Comparison of ENCODE assay signal across 7 mouse cellular contexts in genomic region chr11:69416921-69417448, GRCm38 (mm10). TPM values are rescaled to one million over a fixed set of nuclear protein-coding genes. Genes with fewer than 3 reads are reported as not detected.
A peak's percentile ranks its signal among the peaks of the same experiment; 100 is the strongest.
DNase-seq lines count a peak whose midpoint lies in the region; ATAC-seq and TF ChIP-seq lines count a peak whose summit lies in the region.

No protein-coding gene starts in this region.

- no peak for DNase-seq in lung, postnatal 0 days (ENCODE audit: low spot score)
- DNase-seq in lung, postnatal 14 days = no peak
- DNase-seq in forebrain, embryonic 11.5 days (ENCODE audit: low spot score) = no peak
- DNase-seq in left cerebral cortex, postnatal 14 days (ENCODE audit: low spot score in 2 of 2) = no peak
- DNase-seq in left cerebral cortex, postnatal 36 days (ENCODE audit: low spot score in 2 of 2) = no peak

- intact Hi-C loops in left cerebral cortex, postnatal 14 days (cut with DNase I) = loop anchor here (5.0 kb wide), 1 partner anchor 320 kb away; the partner anchor contains the start of gene Per1
- intact Hi-C loops in left cerebral cortex, postnatal 36 days (cut with DNase I) = loop anchor here (10.0 kb wide), 1 partner anchor 322 kb away; the partner anchor contains the start of gene Per1

- H3K27me3 ChIP-seq in lung, postnatal 0 days (replicated peaks; ENCODE audit: insufficient read depth, low read length) = no peaks in the 10 kb centered on the region
- peaks cover 11% of the 10 kb centered on the region; the same call in 1 of the 2 replicates for H3K27me3 ChIP-seq in forebrain, embryonic 11.5 days (ENCODE audit: control insufficient read depth, insufficient read depth, low read length)
- H3K27me3 ChIP-seq in limb, embryonic 13.5 days = peaks cover 12% of the 10 kb centered on the region
- peaks cover 5% of the 10 kb centered on the region; the same call in 1 of the 2 replicates for H3K27me3 ChIP-seq in stomach, embryonic 15.5 days (replicated peaks)

- ATAC-seq in lung, postnatal 0 days = no peak
- no peak for ATAC-seq in forebrain, embryonic 11.5 days (replicated peaks; ENCODE audit: low FRiP score)
- no peak for ATAC-seq in limb, embryonic 13.5 days (ENCODE audit: low FRiP score, low read depth)
- ATAC-seq in stomach, embryonic 15.5 days (ENCODE audit: insufficient read depth, low FRiP score, low read depth) = no peak

- no peak for TF ChIP-seq EP300 in lung, postnatal 0 days (IDR thresholded peaks at IDR 0.05)

- H3K9ac ChIP-seq in lung, postnatal 0 days (replicated peaks; ENCODE audit: low read depth) = peak overlapping the region; percentile 32; the same call in 1 of the 2 replicates
- H3K9ac ChIP-seq in forebrain, embryonic 11.5 days (ENCODE audit: low read length) = peak overlapping the region; percentile 65
- peak overlapping the region; percentile 74 for H3K9ac ChIP-seq in limb, embryonic 13.5 days
- H3K9ac ChIP-seq in stomach, embryonic 15.5 days = no peak overlapping the region; the same call in 1 of the 2 replicates

- 8% methylated on average over 8 of the region's 8 CpGs for WGBS in lung, postnatal 0 days
- 2% methylated on average over 8 of the region's 8 CpGs for WGBS in forebrain, embryonic 11.5 days
- WGBS in limb, embryonic 13.5 days = 2% methylated on average over 8 of the region's 8 CpGs
- 7% methylated on average over 8 of the region's 8 CpGs for WGBS in stomach, embryonic 15.5 days

- peaks cover 30% of the 10 kb centered on the region for H3K4me1 ChIP-seq in lung, postnatal 0 days (ENCODE audit: insufficient read depth, low read depth, low read length)
- peaks cover 46% of the 10 kb centered on the region for H3K4me1 ChIP-seq in forebrain, embryonic 11.5 days (replicated peaks; ENCODE audit: control insufficient read depth, insufficient read depth, low read length)
- peaks cover 68% of the 10 kb centered on the region for H3K4me1 ChIP-seq in limb, embryonic 13.5 days
- peaks cover 71% of the 10 kb centered on the region for H3K4me1 ChIP-seq in stomach, embryonic 15.5 days

- H3K4me2 ChIP-seq in lung, postnatal 0 days (replicated peaks; ENCODE audit: low read depth, low read length) = peak overlapping the region; percentile 96
- peak overlapping the region; percentile 99 for H3K4me2 ChIP-seq in forebrain, embryonic 11.5 days (ENCODE audit: low read depth, low read length, severe bottlenecking)
- H3K4me2 ChIP-seq in limb, embryonic 13.5 days (replicated peaks) = peak overlapping the region; percentile 74
- peak overlapping the region; percentile 96 for H3K4me2 ChIP-seq in stomach, embryonic 15.5 days

- peak overlapping the region; percentile 51 for H3K4me3 ChIP-seq in lung, postnatal 0 days (ENCODE audit: low read depth, low read length)
- H3K4me3 ChIP-seq in forebrain, embryonic 11.5 days (ENCODE audit: low read depth, low read length) = peak overlapping the region; percentile 81
- peak overlapping the region; percentile 82 for H3K4me3 ChIP-seq in limb, embryonic 13.5 days
- H3K4me3 ChIP-seq in stomach, embryonic 15.5 days (replicated peaks) = peak overlapping the region; percentile 68

- H3K27ac ChIP-seq in lung, postnatal 0 days (ENCODE audit: low read length) = peak overlapping the region; percentile 98
- H3K27ac ChIP-seq in forebrain, embryonic 11.5 days (ENCODE audit: low read depth, low read length) = peak overlapping the region; percentile 100
- peak overlapping the region; percentile 99 for H3K27ac ChIP-seq in limb, embryonic 13.5 days
- H3K27ac ChIP-seq in stomach, embryonic 15.5 days = peak overlapping the region; percentile 99

- H3K36me3 ChIP-seq in lung, postnatal 0 days (ENCODE audit: insufficient read depth, low read length) = no peaks in the 10 kb centered on the region
- H3K36me3 ChIP-seq in forebrain, embryonic 11.5 days (ENCODE audit: control insufficient read depth, insufficient read depth, low read length) = peaks cover 3% of the 10 kb centered on the region; the same call in 1 of the 2 replicates
- peaks cover 17% of the 10 kb centered on the region for H3K36me3 ChIP-seq in limb, embryonic 13.5 days
- no peaks in the 10 kb centered on the region for H3K36me3 ChIP-seq in stomach, embryonic 15.5 days

- no peaks in the 10 kb centered on the region for H3K9me3 ChIP-seq in lung, postnatal 0 days (ENCODE audit: low read length)
- H3K9me3 ChIP-seq in forebrain, embryonic 11.5 days (ENCODE audit: control insufficient read depth, low read length) = no peaks in the 10 kb centered on the region
- H3K9me3 ChIP-seq in limb, embryonic 13.5 days = no peaks in the 10 kb centered on the region
- H3K9me3 ChIP-seq in stomach, embryonic 15.5 days = no peaks in the 10 kb centered on the region

- no peak for TF ChIP-seq CTCF in lung, postnatal 0 days (IDR thresholded peaks at IDR 0.05)

RNA-seq across cellular contexts. Expression of gene Kdm6b, which starts 3.5 kb away (rescaled TPM):
- polyA plus RNA-seq in lung, postnatal 0 days (2015; fragmentation: Nextera tagmentation; extraction: Ambion mirVana) = 29.4 and 34.9 TPM in 2 replicates
- 40.9 and 41.0 TPM in 2 replicates for polyA plus RNA-seq in forebrain, embryonic 11.5 days (2014; fragmentation: Nextera tagmentation; extraction: Ambion mirVana)
- 47.3 and 49.3 TPM in 2 replicates for polyA plus RNA-seq in limb, embryonic 13.5 days (2015; fragmentation: Nextera tagmentation; extraction: Ambion mirVana)
- polyA plus RNA-seq in stomach, embryonic 15.5 days (2015; fragmentation: Nextera tagmentation; extraction: Ambion mirVana) = 25.4 and 26.5 TPM in 2 replicates
- total RNA-seq in left cerebral cortex, postnatal 14 days (2021) = 10 to 100 TPM; 33.0 to 33.3 TPM
- 10 to 100 TPM; 19.9 to 23.9 TPM for total RNA-seq in left cerebral cortex, postnatal 36 days (2021)

RNA-seq across cellular contexts. Expression of gene Tmem88, which starts 19.0 kb away (rescaled TPM):
- polyA plus RNA-seq in lung, postnatal 0 days (2015; fragmentation: Nextera tagmentation; extraction: Ambion mirVana) = 96.5 and 101 TPM in 2 replicates
- polyA plus RNA-seq in forebrain, embryonic 11.5 days (2014; fragmentation: Nextera tagmentation; extraction: Ambion mirVana) = 15.6 and 18.5 TPM in 2 replicates
- 24.0 and 25.6 TPM in 2 replicates for polyA plus RNA-seq in limb, embryonic 13.5 days (2015; fragmentation: Nextera tagmentation; extraction: Ambion mirVana)
- 26.7 and 29.4 TPM in 2 replicates for polyA plus RNA-seq in stomach, embryonic 15.5 days (2015; fragmentation: Nextera tagmentation; extraction: Ambion mirVana)
- 1 to 10 TPM; 2.6 to 2.9 TPM for total RNA-seq in left cerebral cortex, postnatal 14 days (2021)
- total RNA-seq in left cerebral cortex, postnatal 36 days (2021) = 1 to 10 TPM; 2.9 to 4.7 TPM

RNA-seq across cellular contexts. Expression of gene Cyb5d1, which starts 21.6 kb away (rescaled TPM):
- 16.3 and 16.5 TPM in 2 replicates for polyA plus RNA-seq in lung, postnatal 0 days (2015; fragmentation: Nextera tagmentation; extraction: Ambion mirVana)
- 43.7 and 44.4 TPM in 2 replicates for polyA plus RNA-seq in forebrain, embryonic 11.5 days (2014; fragmentation: Nextera tagmentation; extraction: Ambion mirVana)
- 35.6 and 38.1 TPM in 2 replicates for polyA plus RNA-seq in limb, embryonic 13.5 days (2015; fragmentation: Nextera tagmentation; extraction: Ambion mirVana)
- polyA plus RNA-seq in stomach, embryonic 15.5 days (2015; fragmentation: Nextera tagmentation; extraction: Ambion mirVana) = 24.9 and 25.3 TPM in 2 replicates
- total RNA-seq in left cerebral cortex, postnatal 14 days (2021) = 10 to 100 TPM; 36.8 to 42.0 TPM
- 10 to 100 TPM; 36.4 to 43.1 TPM for total RNA-seq in left cerebral cortex, postnatal 36 days (2021)

RNA-seq across cellular contexts. Expression of gene Naa38, which starts 21.7 kb away (rescaled TPM):
- 126 and 142 TPM in 2 replicates for polyA plus RNA-seq in lung, postnatal 0 days (2015; fragmentation: Nextera tagmentation; extraction: Ambion mirVana)
- polyA plus RNA-seq in forebrain, embryonic 11.5 days (2014; fragmentation: Nextera tagmentation; extraction: Ambion mirVana) = 105 and 109 TPM in 2 replicates
- polyA plus RNA-seq in limb, embryonic 13.5 days (2015; fragmentation: Nextera tagmentation; extraction: Ambion mirVana) = 127 and 137 TPM in 2 replicates
- 154 and 179 TPM in 2 replicates for polyA plus RNA-seq in stomach, embryonic 15.5 days (2015; fragmentation: Nextera tagmentation; extraction: Ambion mirVana)
- 100 to 1,000 TPM in 1 of 2 experiments, 10 to 100 TPM in 1; 92.0 to 106 TPM for total RNA-seq in left cerebral cortex, postnatal 14 days (2021)
- 100 to 1,000 TPM in 1 of 2 experiments, 10 to 100 TPM in 1; 97.9 to 108 TPM for total RNA-seq in left cerebral cortex, postnatal 36 days (2021)

RNA-seq across cellular contexts. Expression of gene Chd3, which starts 47.8 kb away (rescaled TPM):
- polyA plus RNA-seq in lung, postnatal 0 days (2015; fragmentation: Nextera tagmentation; extraction: Ambion mirVana) = 29.9 and 38.4 TPM in 2 replicates
- polyA plus RNA-seq in forebrain, embryonic 11.5 days (2014; fragmentation: Nextera tagmentation; extraction: Ambion mirVana) = 53.0 and 61.4 TPM in 2 replicates
- 117 and 119 TPM in 2 replicates for polyA plus RNA-seq in limb, embryonic 13.5 days (2015; fragmentation: Nextera tagmentation; extraction: Ambion mirVana)
- polyA plus RNA-seq in stomach, embryonic 15.5 days (2015; fragmentation: Nextera tagmentation; extraction: Ambion mirVana) = 53.4 and 54.0 TPM in 2 replicates
- 100 to 1,000 TPM; 531 to 563 TPM for total RNA-seq in left cerebral cortex, postnatal 14 days (2021)
- 100 to 1,000 TPM; 421 to 443 TPM for total RNA-seq in left cerebral cortex, postnatal 36 days (2021)
